Mouse (Mus musculus): Measurements from ENCODE around the gene Ybey. TPM values are rescaled to one million over a fixed set of nuclear protein-coding genes. Genes with fewer than 3 reads are reported as not detected.

Gene Ybey
- total RNA-seq (2015), result 2.1 and 2.3 TPM in 2 replicates
- 3.8 and 4.2 TPM in 2 replicates for total RNA-seq (2017)

GRCm38 (mm10) chr10:76468203-76469162 is at the start of gene Ybey, which contains the start of gene Mcm3ap:
TSS of gene Ybey (minus strand) at chr10:76469114.
TSS of gene Mcm3ap (plus strand) at chr10:76468927.
- peak; percentile 98 for ATAC-seq (replicated peaks; ENCODE audit: poor library complexity)

DNA sequence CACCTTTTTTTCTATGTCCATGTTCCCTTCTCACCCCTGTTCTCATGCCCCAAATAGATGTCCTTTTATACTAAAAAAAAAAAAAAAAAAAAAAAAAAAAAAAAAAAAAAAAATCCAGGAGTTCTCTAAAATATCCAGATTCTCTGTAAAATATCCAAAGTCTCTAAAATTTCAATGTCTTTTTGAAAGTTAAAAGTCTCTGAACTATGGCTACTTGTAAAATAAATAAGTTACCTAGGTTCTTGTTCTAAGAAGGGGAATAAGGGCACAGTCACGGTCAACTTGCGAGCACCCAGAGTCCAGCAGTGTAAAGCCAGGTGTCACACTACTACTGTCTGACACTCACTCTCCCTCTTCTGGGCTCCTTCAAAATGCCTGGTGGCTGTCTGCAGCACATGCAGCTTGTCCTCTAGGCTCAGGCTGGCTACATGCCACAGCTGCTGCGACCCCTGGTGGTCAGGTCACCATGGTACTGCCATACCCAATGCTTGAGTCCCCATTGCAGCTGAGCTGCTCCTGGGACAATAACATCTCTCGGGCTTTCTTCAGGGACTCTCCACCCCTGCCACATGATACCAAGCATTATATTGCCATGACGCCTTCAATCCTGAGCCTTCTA is 44.2 kb upstream of the Ybey start:
- ATAC-seq (replicated peaks; ENCODE audit: poor library complexity), result peak; percentile 100

DNA sequence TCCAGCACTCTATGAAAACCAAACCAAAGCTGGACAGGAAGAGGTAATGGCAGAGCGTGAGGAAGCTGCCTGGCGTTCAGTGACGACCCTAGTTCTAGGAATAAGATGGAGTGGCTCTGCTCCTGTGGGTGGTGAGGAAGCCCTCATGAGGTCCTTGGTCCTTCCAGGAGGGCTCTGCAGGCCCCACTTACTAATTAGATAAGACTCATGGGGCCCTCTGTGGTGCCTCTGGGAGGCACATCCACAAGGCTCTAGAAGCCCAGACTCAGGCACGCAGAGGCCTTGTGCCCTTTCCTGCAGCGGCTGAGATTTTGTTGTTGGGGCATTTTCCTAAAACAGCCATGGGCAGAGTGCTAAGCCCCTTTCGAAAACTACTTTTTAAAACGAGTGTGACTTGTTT is 37.0 kb upstream of the Ybey start:
- no peak for ATAC-seq (replicated peaks; ENCODE audit: poor library complexity)

DNA sequence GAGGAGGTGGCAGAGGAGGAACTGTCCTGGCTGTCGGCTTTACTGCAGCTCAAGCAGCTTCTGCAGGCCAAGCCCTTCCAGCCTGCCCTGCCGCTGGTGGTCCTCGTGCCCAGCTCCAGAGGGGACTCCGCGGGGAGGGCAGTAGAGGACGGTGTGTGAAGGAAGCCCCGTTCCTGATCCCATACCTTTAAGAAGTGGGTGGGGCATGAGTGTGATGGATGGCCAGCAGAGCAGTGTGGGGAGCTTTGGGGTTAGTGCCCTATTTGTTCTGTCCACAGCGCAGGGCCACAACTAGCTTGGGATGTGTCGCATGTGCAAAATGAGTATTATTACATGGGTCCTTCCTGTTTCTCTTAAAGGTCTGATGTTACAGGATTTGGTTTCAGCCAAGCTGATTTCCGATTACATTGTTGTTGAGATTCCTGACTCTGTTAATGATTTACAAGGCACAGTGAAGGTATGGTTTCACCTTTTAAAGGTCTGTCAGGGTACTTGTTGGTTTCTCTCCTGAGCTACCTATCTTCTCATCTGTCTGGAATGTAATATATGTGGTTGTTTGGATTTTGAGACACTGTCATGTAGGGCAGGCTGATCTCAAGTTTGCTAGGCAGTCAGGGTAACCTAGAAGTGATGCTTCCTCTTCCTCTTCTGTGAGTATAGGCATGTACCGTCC is 35.5 kb upstream of the Ybey start:
- ATAC-seq (replicated peaks; ENCODE audit: poor library complexity), result no peak

DNA sequence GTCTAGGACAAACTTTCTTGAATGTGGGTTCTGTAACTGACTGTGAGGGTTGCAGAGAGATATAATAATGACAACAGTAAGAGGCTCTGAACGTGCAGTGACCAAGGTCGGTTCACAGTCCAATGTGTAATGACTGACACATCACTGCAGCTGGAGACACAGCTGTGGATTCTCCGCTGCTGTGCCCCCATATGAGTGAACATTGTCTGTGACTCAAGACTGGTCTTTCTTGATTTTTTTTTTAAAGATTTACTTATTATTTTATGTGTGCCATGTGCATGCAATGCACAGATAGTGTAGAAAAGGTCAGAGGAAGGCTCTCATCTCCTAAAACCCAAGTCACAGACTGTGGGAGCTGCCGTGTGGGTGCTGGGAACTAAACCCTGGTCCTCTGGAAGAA is 28.6 kb upstream of the Ybey start:
- no peak for ATAC-seq (replicated peaks; ENCODE audit: poor library complexity)

DNA sequence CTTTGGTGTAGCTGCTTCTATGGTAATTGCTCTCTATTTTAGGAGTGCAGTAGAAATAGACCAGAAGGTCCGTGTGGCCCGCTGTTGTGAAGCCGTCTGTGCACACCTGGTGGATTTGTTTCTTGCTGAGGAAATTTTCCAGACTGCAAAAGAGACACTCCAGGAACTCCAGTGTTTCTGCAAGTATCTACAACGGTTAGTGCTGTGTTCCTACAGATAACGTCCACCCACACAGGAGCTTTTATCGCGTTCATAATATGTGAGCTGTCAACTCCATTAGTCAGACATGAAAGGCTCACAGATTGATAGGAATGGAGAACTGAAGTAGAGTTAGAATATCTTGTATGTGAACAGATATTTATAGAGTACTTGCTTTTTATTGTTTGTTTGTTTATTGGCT is 27.5 kb upstream of the Ybey start:
- no peak; the same call in 1 of the 2 replicates for ATAC-seq (replicated peaks; ENCODE audit: poor library complexity)

DNA sequence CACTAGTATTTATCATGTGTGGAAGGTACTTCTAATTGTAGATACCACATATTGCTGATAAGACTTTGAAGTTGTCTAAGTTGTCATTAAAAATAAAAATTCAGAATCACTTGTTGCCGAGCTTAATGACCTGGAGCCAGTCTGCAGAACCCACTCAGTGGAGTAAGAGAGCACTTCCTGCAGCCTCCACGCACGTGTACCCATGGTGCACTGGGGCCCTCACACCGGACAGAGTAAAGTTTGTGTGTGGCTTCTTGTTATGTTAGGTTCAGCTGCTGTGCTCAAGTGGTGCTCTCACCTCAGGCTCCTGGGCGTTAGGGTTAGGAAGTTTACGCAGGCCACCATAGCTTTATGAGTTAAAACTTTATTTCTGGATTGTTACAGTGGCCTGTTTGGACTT is 26.6 kb upstream of the Ybey start:
- no peak for ATAC-seq (replicated peaks; ENCODE audit: poor library complexity)

- ATAC-seq (replicated peaks; ENCODE audit: poor library complexity), result peak; percentile 77
These were observed 24.6 kb upstream of the Ybey start for GRCm38 (mm10) chr10:76493527-76493926.

GRCm38 (mm10) chr10:76489205-76489604 is 20.3 kb upstream of the Ybey start:
- ATAC-seq (replicated peaks; ENCODE audit: poor library complexity), result peak; percentile 50

DNA sequence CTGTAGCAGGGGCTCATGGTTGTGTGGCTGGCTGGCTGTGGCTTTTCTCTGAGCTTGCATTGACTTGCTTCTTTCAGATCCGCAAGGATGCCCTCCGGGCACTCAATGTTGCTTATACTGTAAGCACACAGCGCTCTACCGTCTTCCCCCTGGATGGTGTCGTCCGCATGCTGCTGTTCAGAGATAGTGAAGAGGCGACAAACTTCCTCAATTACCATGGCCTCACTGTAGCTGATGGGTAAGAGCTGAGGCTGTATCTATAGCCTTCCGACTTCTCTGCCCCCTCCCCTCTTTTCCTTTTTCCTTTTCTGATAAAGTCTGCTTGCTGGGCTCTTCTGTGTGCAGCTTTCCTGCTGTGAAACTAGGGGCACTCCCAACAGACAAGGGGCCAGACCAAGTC is 19.4 kb upstream of the Ybey start:
- ATAC-seq (replicated peaks; ENCODE audit: poor library complexity), result peak; percentile 51

DNA sequence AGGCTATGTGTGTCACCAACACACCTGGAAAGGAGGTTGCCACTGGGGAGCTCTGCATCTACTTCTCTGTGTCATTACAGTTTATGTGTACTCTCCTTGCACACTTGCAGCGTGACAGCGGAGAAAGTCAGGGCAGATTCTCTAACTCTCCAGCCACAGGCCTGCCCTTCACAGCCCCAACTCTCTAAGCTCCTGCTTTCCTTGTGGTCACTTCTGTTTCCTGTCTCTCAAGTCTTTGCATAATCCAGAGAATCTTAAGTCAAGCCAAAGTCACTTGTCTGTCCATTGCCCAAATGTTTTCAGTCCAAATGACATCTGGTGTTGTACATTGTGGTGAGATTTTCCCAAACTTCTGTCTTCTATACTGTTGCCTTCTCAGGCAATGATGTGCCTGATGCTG is 17.4 kb upstream of the Ybey start:
- ATAC-seq (replicated peaks; ENCODE audit: poor library complexity), result peak; percentile 63

- ATAC-seq (replicated peaks; ENCODE audit: poor library complexity), result no peak
These were observed 12.6 kb upstream of the Ybey start for GRCm38 (mm10) chr10:76481480-76481879.

GRCm38 (mm10) chr10:76480851-76481250 is 11.9 kb upstream of the Ybey start:
- no peak for ATAC-seq (replicated peaks; ENCODE audit: poor library complexity)

DNA sequence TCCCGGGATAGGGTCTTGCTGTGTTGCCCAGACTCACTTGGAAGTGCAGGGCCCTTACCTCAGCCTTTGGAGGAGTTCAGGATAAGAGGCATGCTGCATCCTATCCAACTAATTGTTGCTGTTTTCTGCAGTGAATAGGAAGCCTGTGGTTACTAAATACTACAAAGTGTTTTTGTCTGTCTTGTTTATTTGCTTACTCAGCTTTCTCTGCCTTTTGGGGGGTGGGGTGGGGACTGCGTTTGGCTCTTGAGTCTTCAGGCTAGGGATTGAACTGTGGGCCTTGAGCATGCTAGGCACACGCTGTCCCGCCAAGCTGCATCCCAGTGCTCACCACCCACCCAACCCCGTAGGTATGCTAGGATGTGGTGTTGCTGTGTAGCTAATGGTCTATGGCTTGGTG is 4.8 kb upstream of the Ybey start:
- ATAC-seq (replicated peaks; ENCODE audit: poor library complexity), result no peak

DNA sequence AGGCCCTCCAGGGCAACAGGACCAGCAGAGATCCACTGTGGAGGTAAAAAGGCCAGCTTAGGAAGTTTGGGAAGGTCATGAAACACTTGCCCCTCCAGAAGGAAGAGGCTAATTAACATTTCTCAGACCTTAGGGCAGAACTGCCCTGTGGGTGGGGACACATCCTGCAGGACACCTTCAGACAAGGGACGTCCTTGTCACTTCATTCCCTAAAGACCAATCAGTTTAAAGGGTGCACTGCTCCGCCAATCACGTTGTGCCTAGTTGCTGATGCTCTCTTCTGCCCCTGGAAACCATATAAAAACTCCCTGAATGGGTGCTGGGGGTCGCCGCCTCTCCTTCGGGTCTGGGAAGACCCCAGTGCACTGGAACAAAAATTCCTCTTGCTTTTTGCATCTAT is 6.2 kb downstream of the Ybey start:
- ATAC-seq (replicated peaks; ENCODE audit: poor library complexity), result no peak

DNA sequence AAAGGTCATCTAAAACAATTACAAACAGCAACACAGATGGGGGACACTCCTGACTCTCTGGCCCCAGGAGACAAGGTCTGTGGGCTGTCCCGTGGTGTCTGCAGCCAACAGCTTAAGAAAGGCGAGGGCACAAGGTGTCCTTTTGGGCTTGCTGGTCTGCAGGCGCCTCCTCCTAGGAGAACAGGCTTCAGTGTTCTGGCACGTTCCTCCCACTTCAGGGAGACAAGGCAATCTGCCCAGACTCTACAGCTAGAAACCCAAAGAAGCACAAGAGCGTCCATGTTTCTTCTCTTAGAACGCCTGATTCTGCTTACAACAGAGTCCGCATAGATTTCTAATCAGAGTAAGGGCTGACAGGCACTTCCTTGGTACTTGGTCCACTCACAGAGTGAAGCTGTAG is 6.6 kb downstream of the Ybey start:
- ATAC-seq (replicated peaks; ENCODE audit: poor library complexity), result no peak

- no peak for ATAC-seq (replicated peaks; ENCODE audit: poor library complexity)
These were observed 7.7 kb downstream of the Ybey start for GRCm38 (mm10) chr10:76461255-76461654.

- peak; percentile 88 for ATAC-seq (replicated peaks; ENCODE audit: poor library complexity)
These were observed 13.6 kb downstream of the Ybey start for GRCm38 (mm10) chr10:76455289-76455688.

GRCm38 (mm10) chr10:76448851-76449250 is 20.1 kb downstream of the Ybey start, which contains the start of gene 2610028H24Rik:
TSS of gene 2610028H24Rik (plus strand) at chr10:76449081.
- no peak for ATAC-seq (replicated peaks; ENCODE audit: poor library complexity)

- no peak for ATAC-seq (replicated peaks; ENCODE audit: poor library complexity)
These were observed 21.3 kb downstream of the Ybey start for GRCm38 (mm10) chr10:76447406-76448229.
